ENCODE assay signal across 9 mouse cellular contexts in genomic region chr13:20433221-20433858, GRCm38 (mm10).
DNase-seq lines count a peak whose midpoint lies in the region; ATAC-seq and TF ChIP-seq lines count a peak whose summit lies in the region.
"Had no signal": no experiment of that assay in that cellular context is flagged by ENCODE, and none has a peak within 500 bp of the region (broad histone marks: within the 10 kb centered on the region; RNA-seq: fewer than 3 reads in every experiment).

No protein-coding gene starts in this region.

- peaks cover 19% of the 10 kb centered on the region; the same call in 1 of the 2 replicates for H3K4me1 ChIP-seq in heart, postnatal 0 days (ENCODE audit: control insufficient read depth, insufficient read depth)
- H3K4me1 ChIP-seq in lung, postnatal 0 days (ENCODE audit: insufficient read depth, low read depth, low read length): no peaks in the 10 kb centered on the region
- no peaks in the 10 kb centered on the region for H3K4me1 ChIP-seq in forebrain, embryonic 12.5 days

- no peaks in the 10 kb centered on the region for H3K36me3 ChIP-seq in heart, postnatal 0 days (replicated peaks; ENCODE audit: control insufficient read depth, insufficient read depth, low read length)
- H3K36me3 ChIP-seq in lung, postnatal 0 days (ENCODE audit: insufficient read depth, low read length): no peaks in the 10 kb centered on the region
- H3K36me3 ChIP-seq in forebrain, embryonic 12.5 days (replicated peaks): no peaks in the 10 kb centered on the region

- intact Hi-C loops in gastrocnemius, postnatal 36 days (cut with DNase I): no loop called here

- 19% methylated on average over 4 of the region's 4 CpGs for WGBS in heart, postnatal 0 days
- 58% methylated on average over 4 of the region's 4 CpGs for WGBS in lung, postnatal 0 days
- WGBS in forebrain, embryonic 12.5 days: 69% methylated on average over 4 of the region's 4 CpGs

- ATAC-seq in heart, postnatal 0 days (ENCODE audit: insufficient read depth, low read depth): peak; percentile 89
- peak; percentile 88 for ATAC-seq in lung, postnatal 0 days
- no peak for ATAC-seq in CD4-positive, CD25-positive, alpha-beta regulatory T cell, adult 4 months
- no peak; the same call in 1 of the 2 replicates for ATAC-seq in forebrain, embryonic 12.5 days (ENCODE audit: low FRiP score)

- DNase-seq in frontal cortex, adult 2 months (ENCODE audit: extremely low spot score in 1 of 2, low spot score in 1 of 2): peak; percentile 38 to 64
- DNase-seq in frontal cortex, postnatal 14 days (ENCODE audit: low spot score in 2 of 2): no peak
- peak; percentile 70 for DNase-seq in NIH3T3 (ENCODE audit: low read depth)
- DNase-seq in heart, postnatal 0 days (ENCODE audit: low spot score): peak; percentile 68
- peak; percentile 75 for DNase-seq in lung, postnatal 0 days (ENCODE audit: low spot score)
- DNase-seq in gastrocnemius, postnatal 36 days: no peak

- no peak for TF ChIP-seq EP300 in heart, postnatal 0 days (IDR thresholded peaks at IDR 0.05; ENCODE audit: low read depth)
- TF ChIP-seq EP300 in lung, postnatal 0 days (IDR thresholded peaks at IDR 0.05): 0 out of 2 replicates have a peak, but pooled peaks have one; percentile 9

- no peak for TF ChIP-seq CTCF in heart, postnatal 0 days (IDR thresholded peaks at IDR 0.05; ENCODE audit: low read depth)
- no peak for TF ChIP-seq CTCF in lung, postnatal 0 days (IDR thresholded peaks at IDR 0.05)

- no peaks in the 10 kb centered on the region for H3K27me3 ChIP-seq in heart, postnatal 0 days (ENCODE audit: control insufficient read depth, insufficient read depth, low read length)
- H3K27me3 ChIP-seq in lung, postnatal 0 days (replicated peaks; ENCODE audit: insufficient read depth, low read length): no peaks in the 10 kb centered on the region
- no peaks in the 10 kb centered on the region for H3K27me3 ChIP-seq in forebrain, embryonic 12.5 days
- H3K27me3 ChIP-seq: CH12.LX had no signal

- H3K9ac ChIP-seq in heart, postnatal 0 days (replicated peaks; ENCODE audit: low read depth, low read length): no peak overlapping the region
- H3K9ac ChIP-seq in lung, postnatal 0 days (replicated peaks; ENCODE audit: low read depth): no peak overlapping the region
- no peak overlapping the region for H3K9ac ChIP-seq in forebrain, embryonic 12.5 days

- H3K27ac ChIP-seq in heart, postnatal 0 days (ENCODE audit: low read depth): peak overlapping the region; percentile 77
- 0 out of 2 replicates have a peak overlapping the region, but pooled peaks have one; percentile 26 for H3K27ac ChIP-seq in lung, postnatal 0 days (ENCODE audit: low read length)
- H3K27ac ChIP-seq in forebrain, embryonic 12.5 days: no peak overlapping the region

- no peak overlapping the region for H3K4me3 ChIP-seq in heart, postnatal 0 days (ENCODE audit: low read depth, low read length)
- no peak overlapping the region for H3K4me3 ChIP-seq in lung, postnatal 0 days (ENCODE audit: low read depth, low read length)
- no peak overlapping the region for H3K4me3 ChIP-seq in forebrain, embryonic 12.5 days (replicated peaks)

- H3K9me3 ChIP-seq in heart, postnatal 0 days (replicated peaks; ENCODE audit: control insufficient read depth, low read length): no peaks in the 10 kb centered on the region
- no peaks in the 10 kb centered on the region for H3K9me3 ChIP-seq in lung, postnatal 0 days (ENCODE audit: low read length)
- H3K9me3 ChIP-seq in forebrain, embryonic 12.5 days: no peaks in the 10 kb centered on the region

- no peak overlapping the region for H3K4me2 ChIP-seq in heart, postnatal 0 days (ENCODE audit: low read depth, low read length)
- H3K4me2 ChIP-seq in lung, postnatal 0 days (replicated peaks; ENCODE audit: low read depth, low read length): no peak overlapping the region
- H3K4me2 ChIP-seq in forebrain, embryonic 12.5 days: no peak overlapping the region

Comparison
In these comparisons a context has a peak if more than half of its experiments do, and no peak if none do; other contexts are left out.
1. DNase-seq: peak in frontal cortex, adult 2 months (2 of 2), NIH3T3 (single experiment), heart, postnatal 0 days (single experiment) and lung, postnatal 0 days (single experiment); none in frontal cortex, postnatal 14 days (0 of 2) and gastrocnemius, postnatal 36 days (0 of 2).
2. ATAC-seq: peak in heart, postnatal 0 days (single experiment) and lung, postnatal 0 days (single experiment); none in CD4-positive, CD25-positive, alpha-beta regulatory T cell, adult 4 months (single experiment) and forebrain, embryonic 12.5 days (single experiment).